Mouse (Mus musculus) thymus, adult 2 months (tissue): ENCODE measurements at regions not wholly inside any gene's neighbourhood (a gene's known extent, or its start where the extent isn't known, plus 50 kb on each side); places are given as distances from the start of the nearest gene placed in this dataset.
"Not testable (repeated sequence)": the region's sequence is repeated elsewhere in the genome, so short reads cannot be mapped to it uniquely, and the experiment has no call there.

ENCODE experiments used
- DNase-seq: peaks from one replicate; pipeline ENCODE4 v3.0.0; 2021
- H3K27ac ChIP-seq: fragments of 200-500 bp; 2 replicates; pipeline ENCODE4 v1.5.1; 2012; ENCODE audit warnings: low read length, control low read depth; ENCODE audit not compliant: control insufficient read depth, insufficient read depth
- H3K27me3 ChIP-seq: fragments of 200-500 bp; 2 replicates; pipeline ENCODE4 v1.6.1; 2012; ENCODE audit warnings: mild to moderate bottlenecking, low read length, moderate library complexity, mixed read lengths; ENCODE audit not compliant: control insufficient read depth, insufficient read depth
- H3K36me3 ChIP-seq: fragments of 200-500 bp; 2 replicates; pipeline ENCODE4 v1.6.1; 2012; ENCODE audit warnings: mild to moderate bottlenecking, low read length, moderate library complexity; ENCODE audit not compliant: control insufficient read depth, insufficient read depth
- H3K4me1 ChIP-seq: fragments of 200-500 bp; replicated peaks from 2 replicates; pipeline ENCODE4 v1.6.1; 2012; ENCODE audit warnings: low read length; ENCODE audit not compliant: control insufficient read depth, insufficient read depth
- H3K4me3 ChIP-seq: fragments of 200-500 bp; 2 replicates; pipeline ENCODE4 v1.5.1; 2012; ENCODE audit warnings: mild to moderate bottlenecking, low read length, control low read depth, moderate library complexity; ENCODE audit not compliant: control insufficient read depth, insufficient read depth
- CTCF ChIP-seq: fragments of 200-500 bp; IDR thresholded peaks from 2 replicates; pipeline ENCODE4 v1.5.1; 2012; ENCODE audit warnings: mild to moderate bottlenecking, control low read depth, low read length, moderate library complexity, borderline replicate concordance; ENCODE audit not compliant: control insufficient read depth, poor library complexity, insufficient read depth; ENCODE audit errors: extremely low read depth
- POLR2A ChIP-seq: fragments of 200-500 bp; IDR thresholded peaks from 2 replicates; pipeline ENCODE4 v1.6.1; 2012; ENCODE audit warnings: mild to moderate bottlenecking, low read length, control low read depth, moderate library complexity; ENCODE audit not compliant: control insufficient read depth, poor library complexity, insufficient read depth; ENCODE audit errors: extremely low read depth
- WGBS: fragments of 180-500 bp; shearing (Covaris S2); methylation state at CpG from one replicate; pipeline ENCODE4 v1.1.7; 2018; 5-methylcytosine and 5-hydroxymethylcytosine counted together

DNA sequence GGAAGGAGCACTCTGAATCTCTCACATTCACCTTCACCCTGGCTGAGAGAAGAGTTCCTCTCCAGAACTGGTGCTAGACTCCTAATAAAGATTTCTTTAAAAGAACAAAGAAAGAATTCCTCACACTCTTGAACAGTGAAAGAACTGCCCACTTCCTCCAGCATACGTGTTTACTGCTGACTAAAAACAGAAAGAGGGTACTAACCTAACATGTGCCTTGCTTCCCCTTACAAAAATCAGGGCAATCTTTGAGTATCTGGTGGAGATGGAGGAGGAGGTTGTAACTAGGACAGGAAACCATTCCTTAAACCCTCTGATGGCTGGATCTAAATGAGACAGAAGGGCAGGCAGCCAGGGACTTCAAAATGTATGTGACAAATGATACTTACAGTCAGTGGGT, 719.1 kb upstream of the Zfp386 start:
- no peaks in the 10 kb centered on the region for H3K27me3 ChIP-seq
- H3K36me3 ChIP-seq = no peaks in the 10 kb centered on the region
- H3K27ac ChIP-seq = no peak overlapping the region
- H3K4me1 ChIP-seq = no peaks in the 10 kb centered on the region
- no peak for TF ChIP-seq POLR2A
- no peak for TF ChIP-seq CTCF
- DNase-seq = no peak
- no peak overlapping the region for H3K4me3 ChIP-seq
- WGBS = 5% methylated on average over 1 of the region's 1 CpGs

DNA sequence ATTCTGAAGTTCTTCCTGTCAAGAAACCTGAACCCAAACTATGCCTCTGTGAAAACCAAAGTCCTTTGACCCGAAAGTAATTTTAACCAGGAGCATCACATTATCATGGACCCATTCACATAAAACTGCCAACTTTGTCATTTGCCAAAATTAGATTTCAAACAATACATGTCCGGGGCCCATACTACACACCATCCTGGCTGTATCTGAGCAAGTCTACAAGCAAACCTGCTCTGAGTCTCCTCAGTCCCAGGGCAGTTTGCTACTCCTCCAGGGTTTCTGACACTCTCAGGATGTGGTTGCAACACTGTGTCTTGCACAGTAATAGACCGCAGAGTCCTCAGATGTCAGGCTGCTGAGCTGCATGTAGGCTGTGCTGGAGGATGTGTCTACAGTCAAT, 712.8 kb upstream of the Zfp386 start:
- H3K4me1 ChIP-seq, DNase-seq, H3K4me3 ChIP-seq, H3K27ac ChIP-seq, H3K36me3 ChIP-seq, H3K27me3 ChIP-seq: not testable (repeated sequence)
- WGBS = 12% methylated on average over 3 of the region's 3 CpGs

DNA sequence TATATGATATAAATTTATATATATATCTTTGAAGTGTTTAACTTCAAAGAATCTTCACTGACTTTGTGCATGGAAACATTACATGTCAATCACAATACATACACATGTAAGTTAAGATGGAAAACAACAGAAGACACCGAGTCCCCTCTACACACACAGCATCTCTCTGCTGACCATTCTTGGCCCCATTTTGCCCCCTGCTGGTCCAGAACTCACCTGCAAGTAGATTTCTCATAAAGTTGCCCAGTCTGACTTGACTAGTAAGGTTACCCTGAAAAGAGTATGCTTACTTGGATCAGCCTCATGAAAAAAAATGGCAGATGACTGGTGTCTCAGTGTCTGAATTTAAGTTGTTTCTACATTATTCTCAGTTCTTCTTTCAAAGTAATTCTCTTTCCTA, 710.9 kb upstream of the Zfp386 start:
- 64% methylated on average over 1 of the region's 1 CpGs for WGBS
- Histone ChIP-seq H3K4me3 (no peak overlapping the region), H3K36me3 (no peaks in the 10 kb centered on the region), H3K27ac (no peak overlapping the region), H3K27me3 (no peaks in the 10 kb centered on the region), H3K4me1 (0 out of 2 replicates have a peak, but pooled peaks cover 2% of the 10 kb centered on the region)
- TF ChIP-seq CTCF (no peak), POLR2A (no peak)
- peak; percentile 10 for DNase-seq

DNA sequence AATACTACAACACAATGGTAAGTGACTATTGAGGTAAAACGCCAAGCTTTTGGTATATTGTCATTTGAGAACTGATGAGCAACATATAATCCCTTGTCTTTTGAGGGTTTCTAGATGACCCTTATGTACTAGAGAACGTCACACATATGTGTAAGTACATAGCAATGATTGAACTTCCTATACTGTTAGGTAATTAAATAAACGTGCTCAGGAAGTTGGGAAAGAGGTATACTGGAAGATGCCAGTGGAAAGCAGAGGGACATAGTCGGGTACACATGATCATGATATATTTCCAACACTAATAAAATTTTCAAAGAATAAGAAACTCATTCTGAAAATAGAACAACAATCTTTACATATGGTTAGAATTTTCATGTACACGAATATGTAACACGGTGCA, 701.4 kb upstream of the Zfp386 start:
- H3K27me3 ChIP-seq, H3K36me3 ChIP-seq, H3K4me1 ChIP-seq, DNase-seq, H3K4me3 ChIP-seq, H3K27ac ChIP-seq: not testable (repeated sequence)
- 91% methylated on average over 5 of the region's 6 CpGs for WGBS

DNA sequence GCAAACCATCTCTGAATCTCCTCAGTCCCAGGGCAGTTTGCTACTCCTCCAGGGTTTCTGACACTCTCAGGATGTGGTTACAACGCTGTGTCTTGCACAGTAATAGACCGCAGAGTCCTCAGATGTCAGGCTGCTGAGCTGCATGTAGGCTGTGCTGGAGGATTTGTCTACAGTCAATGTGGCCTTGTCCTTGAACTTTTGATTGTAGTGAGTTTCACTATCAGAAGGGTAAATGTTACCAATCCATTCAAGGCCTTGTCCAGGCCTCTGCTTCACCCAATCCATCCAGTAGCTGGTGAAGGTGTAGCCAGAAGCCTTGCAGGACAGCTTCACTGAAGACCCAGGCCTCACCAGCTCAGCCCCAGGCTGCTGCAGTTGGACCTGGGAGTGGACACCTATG, 688.5 kb upstream of the Zfp386 start:
- H3K36me3 ChIP-seq, H3K27me3 ChIP-seq, H3K4me1 ChIP-seq, H3K4me3 ChIP-seq, H3K27ac ChIP-seq: not testable (repeated sequence)
- peak; percentile 1 for DNase-seq
- 0% methylated on average over 2 of the region's 2 CpGs for WGBS

DNA sequence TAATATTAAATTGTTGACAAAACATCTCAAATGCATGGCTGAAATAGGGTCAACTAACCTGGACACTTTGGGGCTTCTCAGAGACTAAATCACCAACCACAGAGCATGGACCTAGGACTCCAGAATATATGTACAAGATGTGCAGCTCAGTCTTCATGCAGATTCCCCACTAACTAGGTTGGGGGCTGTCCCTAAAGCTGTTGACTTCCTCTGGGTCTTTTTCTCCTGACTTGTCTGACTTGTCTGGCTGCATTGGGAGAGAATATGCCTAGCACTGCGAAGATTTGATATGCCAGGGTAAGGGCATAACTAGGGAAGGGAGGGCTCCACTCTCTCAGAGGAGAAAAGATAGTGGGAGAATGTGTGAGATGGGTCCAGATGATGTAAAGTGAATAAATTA, 681.9 kb upstream of the Zfp386 start:
- H3K4me1 ChIP-seq, DNase-seq, H3K36me3 ChIP-seq, H3K27ac ChIP-seq, H3K27me3 ChIP-seq, H3K4me3 ChIP-seq: not testable (repeated sequence)
- 84% methylated on average over 1 of the region's 1 CpGs for WGBS

DNA sequence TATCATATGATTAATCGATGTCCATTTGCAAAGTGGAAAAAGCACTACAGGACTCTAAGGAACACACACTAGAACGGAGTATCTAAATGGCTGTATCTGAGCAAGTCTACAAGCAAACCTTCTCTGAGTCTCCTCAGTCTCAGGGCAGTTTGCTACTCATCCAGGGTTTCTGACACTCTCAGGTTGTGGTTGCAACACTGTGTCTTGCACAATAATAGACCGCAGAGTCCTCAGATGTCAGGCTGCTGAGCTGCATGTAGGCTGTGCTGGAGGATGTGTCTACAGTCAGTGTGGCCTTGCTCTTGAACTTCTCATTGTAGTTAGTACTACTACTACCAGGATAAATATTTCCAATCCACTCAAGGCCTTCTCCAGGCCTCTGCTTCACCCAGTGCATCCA, 675.7 kb upstream of the Zfp386 start:
- not testable (repeated sequence) for H3K4me3 ChIP-seq, H3K27ac ChIP-seq, DNase-seq, H3K36me3 ChIP-seq, H3K27me3 ChIP-seq, H3K4me1 ChIP-seq
- 82% methylated on average over 3 of the region's 3 CpGs for WGBS

DNA sequence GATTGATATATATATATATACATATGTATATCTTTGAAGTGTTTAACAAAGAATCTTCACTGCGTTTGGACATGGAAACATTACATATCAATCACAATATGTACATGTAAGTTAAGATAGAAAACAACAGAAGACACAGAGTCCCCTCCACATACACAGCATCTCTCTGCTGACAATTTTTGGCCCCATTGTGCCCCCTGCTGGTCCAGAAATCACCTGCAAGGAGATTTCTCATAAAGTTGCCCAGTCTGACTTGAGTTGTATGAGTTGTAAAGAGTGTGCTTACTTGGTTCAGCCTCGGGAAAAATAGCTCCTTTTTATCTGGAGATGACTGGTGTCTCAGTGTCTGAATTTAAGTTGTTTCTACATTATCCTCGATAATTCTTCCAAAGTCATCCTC, 674.5 kb upstream of the Zfp386 start:
- H3K36me3 ChIP-seq, H3K4me1 ChIP-seq, H3K4me3 ChIP-seq, H3K27ac ChIP-seq, H3K27me3 ChIP-seq: not testable (repeated sequence)
- WGBS = 50% methylated on average over 3 of the region's 3 CpGs
- peak; percentile 27 for DNase-seq

DNA sequence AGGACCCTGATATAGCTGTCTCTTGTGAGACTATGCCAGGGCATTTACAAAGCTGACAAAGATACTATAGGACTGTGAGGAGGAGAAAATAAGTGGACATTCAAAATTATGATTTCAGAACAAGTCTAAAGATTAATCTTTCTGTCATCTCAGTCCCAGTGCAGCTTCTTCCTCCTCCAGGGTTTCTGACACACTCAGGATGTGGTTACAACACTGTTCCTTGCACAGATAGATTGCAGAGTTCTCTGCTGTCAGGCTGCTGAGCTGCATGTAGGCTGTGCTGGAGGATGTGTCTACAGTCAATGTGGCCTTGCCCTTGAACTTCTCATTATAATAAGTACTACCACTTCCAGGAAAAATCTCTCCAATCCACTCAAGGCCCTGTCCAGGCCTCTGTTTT, 661.0 kb upstream of the Zfp386 start:
- not testable (repeated sequence) for H3K4me3 ChIP-seq, DNase-seq

More for the DNA sequence above, 661.0 kb upstream of the Zfp386 start:
- not testable (repeated sequence) for H3K4me1 ChIP-seq, H3K36me3 ChIP-seq, H3K27ac ChIP-seq, H3K27me3 ChIP-seq
